Mouse (Mus musculus): ENCODE data around the gene Kdelc1.

DNA sequence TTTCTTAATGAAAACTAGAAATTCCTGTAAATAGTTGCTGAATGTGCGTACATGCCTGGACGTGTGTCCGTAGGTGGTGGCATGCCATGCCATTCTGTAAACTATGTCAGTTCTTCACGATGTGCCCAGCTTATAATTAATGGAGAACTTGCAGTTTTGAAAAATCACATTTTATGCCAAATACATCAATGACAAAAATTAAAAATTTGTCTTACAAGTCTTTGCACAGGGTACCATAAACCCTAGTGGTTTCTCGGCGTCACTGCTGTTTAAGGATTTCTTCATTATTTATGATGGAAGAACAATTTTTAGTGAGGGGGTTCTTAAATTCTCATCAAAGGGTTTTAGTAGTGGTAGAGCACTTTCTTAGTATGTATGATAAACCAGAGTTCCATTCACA lies 30.1 kb upstream of the Kdelc1 start:
- TF ChIP-seq POLR2A (IDR thresholded peaks at IDR 0.05; ENCODE audit: low read depth, low read length), result no peak
- no peak for TF ChIP-seq CTCF (IDR thresholded peaks at IDR 0.05; ENCODE audit: extremely low read depth, insufficient read length, insufficient replicate concordance, low read depth, low read length)
